Mouse (Mus musculus): ENCODE data around the gene Ier2. TPM values are rescaled to one million over a fixed set of nuclear protein-coding genes. Genes with fewer than 3 reads are reported as not detected.
A peak's percentile ranks its signal among the peaks of the same experiment; 100 is the strongest.

The Ier2 gene
- total and polyA plus RNA-seq, 3 experiments, result 43.1 to 112 (median 64.9) TPM

GRCm38 (mm10) chr8:84689091-84689915 lies 26.7 kb upstream of the Ier2 start:
- Histone ChIP-seq H3K27me3 (ENCODE audit: insufficient read depth, low read length) (no peaks in the 10 kb centered on the region), H3K4me1 (ENCODE audit: insufficient read depth, low read depth, low read length) (peaks cover 58% of the 10 kb centered on the region), H3K4me3 (ENCODE audit: low read depth, low read length) (peak overlapping the region; percentile 88), H3K9me3 (replicated peaks) (no peaks in the 10 kb centered on the region), H3K36me3 (replicated peaks) (peaks cover 57% of the 10 kb centered on the region)
- ATAC-seq (ENCODE audit: extremely low read depth, insufficient number of reproducible peaks, low FRiP score, poor library complexity, severe bottlenecking) (peak; percentile 37; the same call in 1 of the 2 replicates), DNase-seq (ENCODE audit: low spot score) (peak; percentile 61)
- TF ChIP-seq GATA2 (IDR thresholded peaks at IDR 0.05; ENCODE audit: borderline replicate concordance, low read depth, low read length) (no peak), TAL1 (conservative IDR thresholded peaks at IDR 0.05; ENCODE audit: low read depth, low read length) (no peak), CTCF (IDR thresholded peaks at IDR 0.05; ENCODE audit: low read depth, low read length) (no peak), GATA1 (IDR thresholded peaks at IDR 0.05; ENCODE audit: borderline replicate concordance, low read length) (no peak), POLR2AphosphoS5 (IDR thresholded peaks at IDR 0.05; ENCODE audit: insufficient replicate concordance, low read depth, low read length) (no peak)

- ATAC-seq (ENCODE audit: extremely low read depth, insufficient number of reproducible peaks, low FRiP score, poor library complexity, severe bottlenecking) (peak; percentile 35; the same call in 1 of the 2 replicates), DNase-seq (ENCODE audit: low spot score) (peak; percentile 73)
- no peak for TF ChIP-seq GATA1 (IDR thresholded peaks at IDR 0.05; ENCODE audit: borderline replicate concordance, low read length)
- no peak for TF ChIP-seq POLR2AphosphoS5 (IDR thresholded peaks at IDR 0.05; ENCODE audit: insufficient replicate concordance, low read depth, low read length)
- no peak for TF ChIP-seq CTCF (IDR thresholded peaks at IDR 0.05; ENCODE audit: low read depth, low read length)
- no peak for TF ChIP-seq GATA2 (IDR thresholded peaks at IDR 0.05; ENCODE audit: borderline replicate concordance, low read depth, low read length)
- TF ChIP-seq TAL1 (conservative IDR thresholded peaks at IDR 0.05; ENCODE audit: low read depth, low read length), result no peak
- H3K4me1 ChIP-seq (ENCODE audit: insufficient read depth, low read depth, low read length), result peaks cover 65% of the 10 kb centered on the region
- no peaks in the 10 kb centered on the region for H3K9me3 ChIP-seq (replicated peaks)
- peak within 1 kb of the TSS; percentile 88 for H3K4me3 ChIP-seq (ENCODE audit: low read depth, low read length)
- no peaks in the 10 kb centered on the region for H3K27me3 ChIP-seq (ENCODE audit: insufficient read depth, low read length)
- peaks cover 57% of the 10 kb centered on the region for H3K36me3 ChIP-seq (replicated peaks)
These were observed 25.1 kb upstream of the Ier2 start, which contains the start of gene Nacc1 for GRCm38 (mm10) chr8:84687705-84688100. TSS of gene Nacc1 (minus strand) at chr8:84687862.

- TF ChIP-seq GATA2 (IDR thresholded peaks at IDR 0.05; ENCODE audit: borderline replicate concordance, low read depth, low read length) (no peak), CTCF (IDR thresholded peaks at IDR 0.05; ENCODE audit: low read depth, low read length) (no peak), GATA1 (IDR thresholded peaks at IDR 0.05; ENCODE audit: borderline replicate concordance, low read length) (no peak), POLR2AphosphoS5 (IDR thresholded peaks at IDR 0.05; ENCODE audit: insufficient replicate concordance, low read depth, low read length) (no peak), TAL1 (conservative IDR thresholded peaks at IDR 0.05; ENCODE audit: low read depth, low read length) (no peak)
- Histone ChIP-seq H3K9me3 (replicated peaks) (no peaks in the 10 kb centered on the region), H3K4me1 (ENCODE audit: insufficient read depth, low read depth, low read length) (peaks cover 65% of the 10 kb centered on the region), H3K27me3 (ENCODE audit: insufficient read depth, low read length) (no peaks in the 10 kb centered on the region), H3K36me3 (replicated peaks) (peaks cover 57% of the 10 kb centered on the region), H3K4me3 (ENCODE audit: low read depth, low read length) (peak overlapping the region; percentile 88)
- DNase-seq (ENCODE audit: low spot score), result peak; percentile 73
- 0 out of 2 replicates have a peak, but pooled peaks have one; percentile 15 for ATAC-seq (ENCODE audit: extremely low read depth, insufficient number of reproducible peaks, low FRiP score, poor library complexity, severe bottlenecking)
These were observed 24.5 kb upstream of the Ier2 start for GRCm38 (mm10) chr8:84687003-84687704.

GRCm38 (mm10) chr8:84686191-84687002 lies 23.7 kb upstream of the Ier2 start, which contains the start of gene Trmt1:
TSS of gene Trmt1 (plus strand) at chr8:84686307.
- TF ChIP-seq CTCF (IDR thresholded peaks at IDR 0.05; ENCODE audit: low read depth, low read length) (no peak), POLR2AphosphoS5 (IDR thresholded peaks at IDR 0.05; ENCODE audit: insufficient replicate concordance, low read depth, low read length) (no peak), GATA2 (IDR thresholded peaks at IDR 0.05; ENCODE audit: borderline replicate concordance, low read depth, low read length) (no peak), GATA1 (IDR thresholded peaks at IDR 0.05; ENCODE audit: borderline replicate concordance, low read length) (no peak), TAL1 (conservative IDR thresholded peaks at IDR 0.05; ENCODE audit: low read depth, low read length) (no peak)
- peak; percentile 57; the same call in 1 of the 2 replicates for ATAC-seq (ENCODE audit: extremely low read depth, insufficient number of reproducible peaks, low FRiP score, poor library complexity, severe bottlenecking)
- peak within 1 kb of the TSS; percentile 88 for H3K4me3 ChIP-seq (ENCODE audit: low read depth, low read length)
- peaks cover 58% of the 10 kb centered on the region for H3K36me3 ChIP-seq (replicated peaks)
- H3K27me3 ChIP-seq (ENCODE audit: insufficient read depth, low read length), result no peaks in the 10 kb centered on the region
- DNase-seq (ENCODE audit: low spot score), result no peak
- no peaks in the 10 kb centered on the region for H3K9me3 ChIP-seq (replicated peaks)
- peaks cover 72% of the 10 kb centered on the region for H3K4me1 ChIP-seq (ENCODE audit: insufficient read depth, low read depth, low read length)

GRCm38 (mm10) chr8:84684537-84684936 lies 21.9 kb upstream of the Ier2 start:
- H3K4me1 ChIP-seq (ENCODE audit: insufficient read depth, low read depth, low read length), result peaks cover 73% of the 10 kb centered on the region
- H3K4me3 ChIP-seq (ENCODE audit: low read depth, low read length), result no peak overlapping the region
- no peak for TF ChIP-seq GATA2 (IDR thresholded peaks at IDR 0.05; ENCODE audit: borderline replicate concordance, low read depth, low read length)
- no peak for DNase-seq (ENCODE audit: low spot score)
- no peaks in the 10 kb centered on the region for H3K27me3 ChIP-seq (ENCODE audit: insufficient read depth, low read length)
- no peak for ATAC-seq (ENCODE audit: extremely low read depth, insufficient number of reproducible peaks, low FRiP score, poor library complexity, severe bottlenecking)
- peaks cover 63% of the 10 kb centered on the region for H3K36me3 ChIP-seq (replicated peaks)
- no peaks in the 10 kb centered on the region for H3K9me3 ChIP-seq (replicated peaks)
